Mouse (Mus musculus): ENCODE measurements around the gene Timeless. TPM values are rescaled to one million over a fixed set of nuclear protein-coding genes. Genes with fewer than 3 reads are reported as not detected.
"Not testable (repeated sequence)": the region's sequence is repeated elsewhere in the genome, so short reads cannot be mapped to it uniquely, and the experiment has no call there.

Timeless gene
- polyA plus RNA-seq (2015; fragmentation: Nextera tagmentation; extraction: Ambion mirVana) = 22.3 and 32.1 TPM in 2 replicates

DNA sequence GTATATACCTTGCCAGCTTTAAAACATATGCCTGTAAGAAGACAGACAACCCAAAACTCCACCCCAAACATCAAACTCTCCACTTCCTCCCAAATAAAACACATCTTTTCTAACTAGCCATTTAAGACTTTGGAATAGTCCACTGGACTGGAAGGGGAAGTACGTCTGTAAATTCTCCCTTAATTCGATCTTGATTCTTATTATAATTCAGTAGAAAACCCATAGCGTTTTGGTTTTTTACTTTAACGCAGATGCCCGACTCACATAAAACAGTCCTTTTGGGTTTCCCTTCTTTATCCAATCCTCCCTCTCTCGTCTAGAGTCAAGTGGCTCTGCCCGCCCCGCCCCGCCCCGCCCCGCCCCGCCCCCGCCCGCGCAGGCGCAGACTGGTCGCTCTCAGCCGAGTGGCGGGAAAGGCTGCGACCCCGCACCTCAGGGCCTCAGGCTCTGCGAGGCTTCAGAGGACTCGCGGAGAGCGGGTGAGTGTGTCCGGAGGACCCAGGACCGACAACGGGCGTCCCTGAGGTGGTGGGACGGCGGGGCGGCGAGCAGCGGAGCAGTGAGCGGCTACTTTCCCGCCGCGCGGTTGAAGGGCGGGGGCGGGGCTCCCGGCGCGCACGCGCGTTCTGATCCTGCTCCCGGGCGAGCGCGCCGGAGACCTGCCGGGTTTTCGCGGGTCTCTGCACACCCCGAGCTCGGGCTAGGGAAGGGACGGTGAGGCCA lies at the start of gene Timeless:
Gene Timeless, plus strand, starts transcription at position 369 of the 723 bp plus-strand sequence.
- H3K27me3 ChIP-seq = no peaks in the 10 kb centered on the region
- peak within 1 kb of the TSS; percentile 70 for H3K4me3 ChIP-seq
- peak; percentile 93 for ATAC-seq (replicated peaks; ENCODE audit: insufficient number of reproducible peaks, insufficient read depth, low FRiP score, low read depth)
- peak within 1 kb of the TSS; percentile 94 for H3K27ac ChIP-seq
- no peaks in the 10 kb centered on the region for H3K9me3 ChIP-seq (replicated peaks)
- H3K4me1 ChIP-seq (replicated peaks) = peaks cover 8% of the 10 kb centered on the region
- peak within 1 kb of the TSS; percentile 82 for H3K4me2 ChIP-seq
- under 1% methylated on average over 58 of the region's 58 CpGs for WGBS
- H3K9ac ChIP-seq = peak within 1 kb of the TSS; percentile 74
- H3K36me3 ChIP-seq = no peaks in the 10 kb centered on the region; the same call in 1 of the 2 replicates

DNA sequence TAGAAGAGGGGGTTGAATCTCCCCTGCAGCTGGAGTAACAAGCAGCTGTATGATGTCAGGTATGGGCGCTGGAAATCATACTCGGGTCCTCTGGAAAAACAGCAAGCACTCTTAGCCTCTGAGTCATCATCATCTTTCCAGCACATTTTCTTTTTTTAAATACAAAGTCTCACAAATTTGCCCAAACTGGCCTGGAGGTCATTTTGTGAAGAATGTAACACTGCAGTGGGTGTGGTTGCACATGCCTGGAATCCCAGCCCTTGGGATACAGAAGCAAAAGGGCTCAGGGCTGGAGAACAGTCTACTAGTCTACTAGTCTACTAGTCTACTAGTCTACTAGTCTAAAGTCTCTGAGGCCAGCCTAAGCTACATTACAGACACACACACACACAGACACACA lies 47.6 kb upstream of the Timeless start:
- ATAC-seq (replicated peaks; ENCODE audit: insufficient number of reproducible peaks, insufficient read depth, low FRiP score, low read depth) = no peak
- H3K4me1 ChIP-seq (replicated peaks) = peaks cover 7% of the 10 kb centered on the region; the same call in 1 of the 2 replicates

DNA sequence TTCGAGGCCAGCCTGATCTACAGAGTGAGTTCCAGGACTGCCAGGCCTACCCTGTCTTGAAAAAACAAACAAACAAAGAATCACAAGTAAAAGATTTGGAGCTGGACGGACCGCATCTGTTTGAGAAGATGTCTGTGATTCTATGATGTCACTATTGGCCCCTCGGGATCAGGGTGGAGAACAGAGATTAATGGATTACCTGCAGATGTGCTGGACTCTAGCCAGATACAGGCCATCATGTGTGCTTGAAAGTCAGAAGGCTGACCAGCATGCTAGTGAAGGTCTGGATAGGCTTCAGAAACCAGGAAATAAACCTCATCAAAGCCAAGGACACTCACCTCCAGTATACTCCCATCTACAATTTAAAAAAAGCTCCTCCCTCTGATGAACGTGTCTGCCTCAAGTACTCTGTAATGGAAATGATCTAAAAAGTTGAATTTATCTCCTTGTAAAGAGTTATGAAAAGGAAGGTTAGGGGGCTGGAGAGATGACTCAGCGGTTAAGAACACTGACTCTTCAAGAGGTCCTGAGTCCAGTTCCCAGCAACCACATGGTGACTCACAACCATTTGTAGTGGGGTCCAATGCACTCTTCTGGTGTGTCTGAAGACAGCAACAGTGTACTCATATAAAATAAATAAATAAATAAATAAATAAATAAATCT lies 46.5 kb upstream of the Timeless start:
- Histone ChIP-seq H3K27me3 (no peaks in the 10 kb centered on the region), H3K36me3 (no peaks in the 10 kb centered on the region), H3K9me3 (replicated peaks) (no peaks in the 10 kb centered on the region), H3K9ac (no peak overlapping the region), H3K27ac (no peak overlapping the region), H3K4me1 (replicated peaks) (0 out of 2 replicates have a peak, but pooled peaks cover 2% of the 10 kb centered on the region), H3K4me3 (no peak overlapping the region), H3K4me2 (no peak overlapping the region)
- ATAC-seq (replicated peaks; ENCODE audit: insufficient number of reproducible peaks, insufficient read depth, low FRiP score, low read depth) = no peak
- WGBS = 72% methylated on average over 6 of the region's 6 CpGs

More for the DNA sequence above, 47.6 kb upstream of the Timeless start:
- Histone ChIP-seq H3K9me3 (replicated peaks) (no peaks in the 10 kb centered on the region), H3K27ac (no peak overlapping the region), H3K27me3 (no peaks in the 10 kb centered on the region), H3K36me3 (no peaks in the 10 kb centered on the region), H3K4me3 (no peak overlapping the region), H3K4me2 (no peak overlapping the region), H3K9ac (no peak overlapping the region)
- WGBS = 76% methylated on average over 2 of the region's 2 CpGs

DNA sequence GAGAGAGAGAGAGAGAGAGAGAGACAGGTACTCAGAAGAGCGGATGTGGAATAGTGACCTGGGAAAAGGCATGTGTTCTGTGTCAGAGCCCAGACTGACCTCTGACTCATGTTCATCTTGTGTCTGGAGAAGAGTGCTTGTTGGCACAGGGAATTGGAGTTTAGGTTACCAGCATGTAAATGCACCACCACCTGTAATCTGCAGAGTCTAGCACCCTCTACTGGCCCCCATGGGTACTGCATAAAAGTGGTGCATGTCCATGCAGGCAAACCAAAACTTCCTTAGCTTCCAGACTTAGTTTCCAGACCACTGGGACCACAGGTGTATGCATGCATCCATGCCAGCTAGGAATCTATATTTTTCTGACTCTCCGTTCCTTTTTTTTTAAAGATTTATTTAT lies 45.9 kb upstream of the Timeless start:
- Histone ChIP-seq H3K27ac (no peak overlapping the region), H3K36me3 (no peaks in the 10 kb centered on the region), H3K9me3 (replicated peaks) (no peaks in the 10 kb centered on the region), H3K4me1 (replicated peaks) (0 out of 2 replicates have a peak, but pooled peaks cover 2% of the 10 kb centered on the region), H3K9ac (no peak overlapping the region), H3K27me3 (no peaks in the 10 kb centered on the region), H3K4me2 (no peak overlapping the region), H3K4me3 (no peak overlapping the region)
- WGBS = 53% methylated on average over 2 of the region's 2 CpGs
- peak; percentile 39; the same call in 1 of the 2 replicates for ATAC-seq (replicated peaks; ENCODE audit: insufficient number of reproducible peaks, insufficient read depth, low FRiP score, low read depth)

DNA sequence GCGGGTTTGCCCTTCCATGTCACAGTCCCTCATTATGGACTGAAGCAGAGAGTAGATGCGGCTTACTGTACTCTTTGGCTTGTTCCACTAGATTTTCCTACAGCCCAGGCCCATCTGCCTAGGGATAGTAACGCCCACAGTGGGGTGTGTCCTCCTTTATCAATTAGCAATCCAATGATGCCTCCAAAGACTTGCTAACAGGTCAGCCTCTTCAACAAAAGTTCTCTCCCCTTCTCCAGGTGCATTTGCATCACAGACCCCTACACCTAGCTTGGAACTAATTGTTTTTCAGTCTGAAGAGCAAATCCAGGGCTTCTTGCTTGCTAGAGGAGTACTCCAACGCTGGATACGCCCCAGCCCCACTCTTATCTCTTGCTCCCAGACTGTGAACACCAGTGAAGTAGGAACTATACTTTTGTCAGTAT lies 44.7 kb upstream of the Timeless start:
- Histone ChIP-seq H3K4me2 (no peak overlapping the region), H3K27me3 (no peaks in the 10 kb centered on the region), H3K4me3 (no peak overlapping the region), H3K9me3 (replicated peaks) (no peaks in the 10 kb centered on the region), H3K4me1 (replicated peaks) (0 out of 2 replicates have a peak, but pooled peaks cover 2% of the 10 kb centered on the region), H3K27ac (no peak overlapping the region), H3K9ac (no peak overlapping the region), H3K36me3 (no peaks in the 10 kb centered on the region)
- ATAC-seq (replicated peaks; ENCODE audit: insufficient number of reproducible peaks, insufficient read depth, low FRiP score, low read depth) = no peak
- WGBS = 64% methylated on average over 5 of the region's 5 CpGs

DNA sequence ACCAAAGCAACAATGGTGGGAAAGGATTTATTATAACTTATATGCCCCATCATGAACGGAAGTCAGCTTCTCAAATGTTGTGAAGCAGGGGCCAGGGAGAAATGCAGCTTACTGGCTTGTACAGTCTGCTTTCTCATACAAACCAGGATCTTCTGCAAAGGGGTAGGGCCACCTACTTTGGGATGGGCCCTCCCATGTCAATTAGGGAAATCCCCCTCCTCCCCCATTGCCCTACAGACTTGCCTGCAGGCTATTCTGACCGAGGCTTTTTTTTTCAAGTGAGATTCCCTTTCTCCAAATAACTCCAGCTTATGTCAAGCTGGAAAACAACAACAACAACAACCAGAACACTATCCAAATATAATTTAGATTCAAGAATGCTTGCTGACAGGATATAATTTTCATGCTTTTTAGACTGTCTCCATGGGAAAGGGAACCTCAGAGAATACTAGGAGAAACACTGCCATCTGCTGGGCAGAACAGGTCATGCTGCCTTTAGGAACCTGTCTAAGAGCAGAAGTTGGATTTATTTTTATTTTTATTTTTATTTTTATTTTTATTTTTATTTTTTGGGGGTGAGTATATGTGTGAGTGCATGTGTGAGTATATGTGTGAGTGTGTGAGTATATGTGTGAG lies 43.5 kb upstream of the Timeless start:
- no peak overlapping the region for H3K4me2 ChIP-seq

DNA sequence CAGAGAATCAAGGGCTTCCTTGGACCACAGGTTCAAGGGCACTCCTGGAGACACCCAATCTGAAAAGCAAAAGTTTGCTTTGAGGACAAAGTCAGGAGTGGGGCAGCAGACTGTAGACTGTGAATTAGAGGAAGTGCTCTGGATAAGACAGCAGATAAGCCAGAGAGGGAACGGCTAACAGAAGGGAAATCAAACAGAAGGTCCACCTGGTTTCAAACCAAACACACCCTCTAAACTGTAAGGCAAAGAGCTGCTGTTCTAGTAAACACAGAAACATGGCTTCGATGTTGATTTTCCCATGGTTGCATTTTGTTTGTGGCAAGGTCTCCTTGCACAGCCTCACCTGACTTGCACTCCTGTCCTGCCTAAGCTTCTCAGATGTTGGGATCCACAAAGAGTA lies 40.4 kb upstream of the Timeless start:
- H3K36me3 ChIP-seq = no peaks in the 10 kb centered on the region
- no peak overlapping the region for H3K4me2 ChIP-seq
- no peak overlapping the region for H3K27ac ChIP-seq
- 45% methylated on average over 2 of the region's 2 CpGs for WGBS
- no peaks in the 10 kb centered on the region for H3K9me3 ChIP-seq (replicated peaks)
- peaks cover 17% of the 10 kb centered on the region for H3K4me1 ChIP-seq (replicated peaks)
- ATAC-seq (replicated peaks; ENCODE audit: insufficient number of reproducible peaks, insufficient read depth, low FRiP score, low read depth) = no peak
- H3K9ac ChIP-seq = no peak overlapping the region
- peaks cover 18% of the 10 kb centered on the region for H3K27me3 ChIP-seq
- H3K4me3 ChIP-seq = no peak overlapping the region

More for the DNA sequence above, 43.5 kb upstream of the Timeless start:
- H3K27me3 ChIP-seq = no peaks in the 10 kb centered on the region
- 0 out of 2 replicates have a peak, but pooled peaks cover 2% of the 10 kb centered on the region for H3K4me1 ChIP-seq (replicated peaks)
- H3K4me3 ChIP-seq = no peak overlapping the region
- H3K9ac ChIP-seq = no peak overlapping the region
- H3K36me3 ChIP-seq = no peaks in the 10 kb centered on the region
- WGBS = 50% methylated on average over 2 of the region's 2 CpGs
- no peak for ATAC-seq (replicated peaks; ENCODE audit: insufficient number of reproducible peaks, insufficient read depth, low FRiP score, low read depth)
- H3K27ac ChIP-seq = no peak overlapping the region
- no peaks in the 10 kb centered on the region for H3K9me3 ChIP-seq (replicated peaks)

DNA sequence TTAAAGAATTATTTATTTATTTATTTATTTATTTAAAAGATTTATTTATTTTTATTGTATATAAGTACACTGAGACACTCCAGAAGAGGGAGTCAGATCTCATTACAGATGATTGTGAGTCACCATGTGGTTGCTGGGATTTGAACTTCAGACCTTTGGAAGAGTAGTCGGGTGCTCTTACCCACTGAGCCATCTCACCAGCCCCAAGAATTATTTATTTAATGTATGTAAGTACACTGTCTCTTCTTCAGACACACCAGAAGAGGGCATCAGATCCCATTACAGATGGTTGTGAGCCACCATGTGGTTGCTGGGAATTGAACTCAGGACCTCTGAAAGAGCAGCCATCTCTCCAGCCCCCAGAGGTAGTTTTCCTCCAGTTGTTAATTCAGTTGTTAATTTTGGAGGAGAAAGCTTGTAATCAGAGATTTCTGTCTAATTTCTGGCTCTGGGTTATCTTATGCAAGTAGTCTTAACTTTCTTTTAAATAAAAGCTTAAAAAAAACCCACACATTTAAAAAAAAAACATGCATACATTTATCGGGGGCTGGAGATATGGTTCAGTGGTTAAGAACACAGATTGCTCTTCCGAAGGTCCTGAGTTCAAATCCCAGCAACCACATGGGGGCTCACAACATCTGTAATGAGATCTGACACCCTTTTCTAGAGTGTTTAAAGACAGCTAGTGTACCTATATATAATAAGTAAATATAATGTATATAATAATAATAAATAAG lies 39.7 kb upstream of the Timeless start:
- Histone ChIP-seq H3K27me3 (peaks cover 25% of the 10 kb centered on the region), H3K4me1 (replicated peaks) (peaks cover 17% of the 10 kb centered on the region)
- H3K9ac ChIP-seq; ATAC-seq (replicated peaks; ENCODE audit: insufficient number of reproducible peaks, insufficient read depth, low FRiP score, low read depth); H3K4me2 ChIP-seq; H3K9me3 ChIP-seq (replicated peaks); H3K36me3 ChIP-seq; H3K4me3 ChIP-seq; H3K27ac ChIP-seq: not testable (repeated sequence)
- WGBS = 86% methylated on average over 3 of the region's 3 CpGs

DNA sequence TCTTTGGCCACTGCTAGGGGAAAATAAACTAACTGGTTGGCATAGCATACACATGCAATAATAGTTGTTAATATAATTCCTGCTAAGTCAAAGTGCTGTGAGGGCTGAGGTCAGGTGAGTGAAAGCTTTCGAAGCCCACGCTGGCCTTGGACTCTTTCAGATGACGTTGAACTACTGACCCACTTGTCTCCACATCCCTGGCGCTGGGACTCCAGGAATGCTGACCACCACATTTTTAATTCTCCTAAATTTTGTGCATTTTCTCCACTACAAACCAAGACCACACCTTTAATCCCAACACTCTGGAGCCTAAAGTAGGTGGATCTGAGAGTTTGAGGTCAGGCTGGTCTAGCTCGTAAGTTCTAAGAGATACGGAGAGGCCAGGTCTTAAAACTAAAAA lies 38.8 kb upstream of the Timeless start:
- WGBS = 94% methylated on average over 6 of the region's 6 CpGs
- Histone ChIP-seq H3K4me1 (replicated peaks) (peaks cover 17% of the 10 kb centered on the region), H3K36me3 (no peaks in the 10 kb centered on the region), H3K4me3 (no peak overlapping the region), H3K9ac (no peak overlapping the region), H3K4me2 (no peak overlapping the region), H3K27me3 (peaks cover 25% of the 10 kb centered on the region), H3K9me3 (replicated peaks) (no peaks in the 10 kb centered on the region), H3K27ac (no peak overlapping the region)
- no peak for ATAC-seq (replicated peaks; ENCODE audit: insufficient number of reproducible peaks, insufficient read depth, low FRiP score, low read depth)

DNA sequence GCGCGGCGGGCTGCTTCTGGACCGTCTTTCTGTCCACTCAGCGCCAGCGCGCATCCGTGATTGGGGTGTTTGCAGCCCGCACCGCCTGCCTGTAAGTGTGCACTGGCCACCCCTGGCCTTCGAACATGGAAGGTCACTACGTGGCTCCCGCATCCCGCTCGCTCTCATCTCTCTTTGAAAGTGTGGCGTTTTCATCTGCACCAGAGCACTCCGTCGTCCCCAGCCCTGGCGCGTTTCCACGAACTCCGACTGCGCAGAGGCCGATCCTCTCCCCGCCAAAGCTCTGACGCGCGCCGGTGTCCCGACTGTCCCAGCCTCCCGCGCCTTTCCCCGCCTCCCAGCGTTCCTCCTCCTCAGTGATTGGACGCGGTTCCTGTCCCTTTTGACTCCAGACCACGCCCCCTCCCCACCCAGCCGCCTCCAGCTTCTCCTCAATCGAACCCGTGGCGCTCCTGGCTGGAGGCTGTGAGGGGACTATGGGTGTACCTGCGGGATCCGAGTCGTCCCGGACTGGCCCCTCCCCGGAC lies 37.8 kb upstream of the Timeless start, which contains the start of gene Gls2:
Gene Gls2, plus strand, starts transcription at position 434 of the 527 bp plus-strand sequence.
- peak within 1 kb of the TSS; percentile 72 for H3K9ac ChIP-seq
- H3K4me2 ChIP-seq = peak within 1 kb of the TSS; percentile 99
- H3K4me3 ChIP-seq = peak within 1 kb of the TSS; percentile 77
- H3K27me3 ChIP-seq = peaks cover 25% of the 10 kb centered on the region
- peak within 1 kb of the TSS; percentile 58; the same call in 1 of the 2 replicates for H3K27ac ChIP-seq
- H3K36me3 ChIP-seq = no peaks in the 10 kb centered on the region
- H3K9me3 ChIP-seq (replicated peaks) = no peaks in the 10 kb centered on the region
- H3K4me1 ChIP-seq (replicated peaks) = peaks cover 14% of the 10 kb centered on the region
- peak; percentile 96 for ATAC-seq (replicated peaks; ENCODE audit: insufficient number of reproducible peaks, insufficient read depth, low FRiP score, low read depth)
- WGBS = under 1% methylated on average over 46 of the region's 46 CpGs
